Mouse (Mus musculus) brain, adult 10 weeks (tissue): ENCODE results near the gene Ggt5. TPM values are rescaled to one million over a fixed set of nuclear protein-coding genes. Genes with fewer than 3 reads are reported as not detected.

Experiments used
- polyA plus RNA-seq: library from polyadenylated mRNA; stranded (reverse); fragments of 350-450 nt; fragmentation: Illumina TruSeq; extraction: RNeasy Lipid Tissue Mini Kit (QIAGEN cat#74804); gene quantifications from one replicate; pipeline ENCODE4 v1.2.3, GENCODE M21; 2015; ENCODE audit warnings: low read depth, low replicate concordance

Ggt5 gene
- 2.2 TPM for polyA plus RNA-seq

DNA sequence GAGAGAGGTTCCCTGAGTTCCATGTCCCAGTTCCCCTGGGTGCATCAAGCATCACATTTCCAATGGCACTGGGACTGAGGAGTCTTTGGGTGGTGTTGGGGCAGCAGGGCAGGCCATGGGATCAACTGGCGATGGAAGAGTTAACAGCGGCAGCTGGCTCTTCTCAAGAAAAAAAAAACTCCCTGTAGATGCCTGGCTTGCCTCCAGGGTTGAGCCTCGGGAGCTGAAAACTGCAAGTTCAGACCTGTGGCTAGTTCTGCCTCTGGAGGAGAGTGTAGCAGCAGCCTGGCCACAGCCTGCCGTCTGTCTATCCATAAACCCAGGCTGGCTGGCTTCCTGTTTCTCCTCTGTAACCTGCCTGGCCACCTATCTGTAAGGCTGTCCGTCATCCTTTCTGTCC, at the start of gene Ggt5:
Gene Ggt5 (plus strand): TSS at position 212 of the 400 bp plus-strand sequence.

DNA sequence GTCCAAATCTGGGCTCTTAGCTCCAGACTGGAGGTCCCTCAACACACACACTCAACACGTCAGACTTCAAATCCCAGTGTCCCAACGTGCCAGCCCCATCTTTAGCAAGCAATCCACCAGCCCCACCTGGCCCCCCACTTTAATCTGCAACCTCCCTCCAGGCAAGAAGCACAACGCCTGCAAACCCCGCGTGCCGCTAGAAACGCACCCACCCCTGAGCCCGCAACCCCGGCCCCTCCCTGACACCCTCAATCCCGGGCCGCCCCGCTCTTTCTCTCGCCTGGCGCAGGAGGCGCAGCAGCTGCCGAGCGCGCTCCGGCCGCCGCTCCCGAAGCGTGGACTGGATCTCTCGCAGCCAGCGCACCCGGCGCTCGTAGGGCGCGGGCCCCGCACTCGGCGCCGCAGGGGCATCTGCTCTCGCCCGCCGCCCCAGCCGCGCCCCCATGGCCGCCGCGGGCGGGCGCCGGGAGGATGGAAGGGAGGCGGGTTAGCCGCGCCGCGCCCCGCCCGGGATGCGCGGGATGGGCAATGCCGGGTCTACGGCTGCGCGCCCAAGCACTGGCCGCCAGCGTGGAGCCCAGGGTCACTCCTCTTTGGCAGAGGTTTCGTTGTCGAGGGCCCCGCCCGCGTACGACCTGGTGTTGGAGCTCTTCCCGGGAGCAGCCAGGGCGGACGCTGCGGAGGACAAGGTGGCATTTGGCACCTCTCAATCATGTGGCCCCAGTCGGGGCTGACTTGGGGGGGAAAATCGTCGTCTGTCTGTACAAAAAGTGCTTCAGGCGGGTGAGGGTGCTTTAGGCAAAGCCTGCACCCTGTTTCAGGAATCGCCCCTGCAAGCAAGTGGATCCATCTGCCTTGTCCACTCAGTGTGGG, 29.2 kb upstream of the Ggt5 start, which contains the start of gene Lrrc75b:
Gene Lrrc75b (minus strand): TSS at position 655 of the 873 bp plus-strand sequence.

DNA sequence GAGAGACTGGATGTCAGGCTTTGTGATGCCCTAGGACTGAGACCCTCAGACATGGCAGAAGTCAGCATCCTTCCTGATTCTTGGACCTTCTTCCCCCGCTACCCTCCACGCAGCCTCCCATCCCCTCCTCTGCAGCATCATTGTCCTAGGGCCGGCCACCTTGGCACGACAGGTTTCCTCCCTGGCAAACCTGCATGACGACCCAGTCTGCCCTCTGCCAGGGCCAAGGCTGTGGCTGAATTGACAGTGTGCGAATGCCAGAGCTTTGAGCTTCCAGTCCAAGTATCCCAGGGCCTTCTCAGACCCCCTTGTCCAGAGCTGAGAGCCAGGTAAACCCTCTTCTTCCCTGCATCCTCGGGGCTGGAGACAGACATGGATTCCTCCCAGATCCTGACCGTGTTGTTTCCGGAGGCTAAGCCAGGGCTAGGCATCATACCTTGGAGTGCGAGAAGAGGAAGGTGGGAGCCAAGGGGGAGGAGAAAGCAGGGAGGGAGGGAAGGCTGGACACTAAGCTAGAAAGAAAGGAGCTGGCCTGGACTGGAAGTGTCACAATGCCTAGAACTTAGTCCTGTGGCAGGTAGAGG, 28.0 kb upstream of the Ggt5 start, which contains the start of gene Ggt1:
Gene Ggt1 (plus strand): TSS at position 534 of the 584 bp plus-strand sequence.

DNA sequence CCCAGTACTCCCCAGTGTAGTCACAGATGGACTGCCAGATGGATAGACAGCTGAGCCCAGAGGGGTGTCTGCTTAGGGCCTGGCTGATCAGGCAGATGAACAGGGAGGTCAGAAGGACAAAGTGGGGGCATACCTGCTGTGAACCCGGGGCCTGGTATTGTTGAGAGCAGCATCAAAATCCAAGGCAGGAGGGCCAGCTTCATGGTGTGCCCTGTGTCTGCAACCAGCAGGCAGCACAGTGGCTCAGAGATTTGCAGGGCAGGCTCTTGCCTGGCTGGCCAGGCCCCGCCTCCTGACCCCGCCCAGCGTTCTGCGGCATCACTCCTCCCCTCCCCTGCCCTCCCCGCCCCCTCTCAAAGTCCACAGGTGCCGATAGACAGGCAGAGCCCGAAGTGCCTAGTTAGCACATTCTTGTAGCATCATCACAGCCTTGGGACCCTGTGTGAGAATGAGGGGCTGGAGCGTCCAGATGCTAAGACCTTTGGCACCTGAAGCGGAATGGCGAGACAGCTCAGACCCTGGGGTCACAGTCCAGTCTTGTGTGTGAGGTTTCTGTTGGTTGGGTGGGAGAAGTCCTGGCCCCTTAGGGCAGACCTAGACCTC, 54.7 kb downstream of the Ggt5 start, which contains the start of gene Susd2:
Gene Susd2 (minus strand): TSS at position 268 of the 603 bp plus-strand sequence.

Other genes with a start within 250 kb of the Ggt5 start
- 0.59 TPM for gene Upb1, start 188.2 kb upstream of the Ggt5 start, polyA plus RNA-seq
- gene Snrpd3, start 71.8 kb upstream of the Ggt5 start, polyA plus RNA-seq, result 88.6 TPM
- 20.7 TPM for gene Gucd1, start 71.4 kb upstream of the Ggt5 start, polyA plus RNA-seq
- 12.3 TPM for gene Lrrc75b, start 29.0 kb upstream of the Ggt5 start, polyA plus RNA-seq
- gene Ggt1, start 27.7 kb upstream of the Ggt5 start, polyA plus RNA-seq, result 4.5 TPM
- gene Susd2, start 54.7 kb downstream of the Ggt5 start, polyA plus RNA-seq, result 7.7 TPM
- gene Cabin1, start 175.0 kb downstream of the Ggt5 start, polyA plus RNA-seq, result 29.4 TPM
- 156 TPM for gene Ddt, start 184.1 kb downstream of the Ggt5 start, polyA plus RNA-seq
- not detected for gene Gm20441, start 191.6 kb downstream of the Ggt5 start, polyA plus RNA-seq
- gene Gstt3, start 192.1 kb downstream of the Ggt5 start, polyA plus RNA-seq, result 5.8 TPM
- gene Gstt1, start 209.2 kb downstream of the Ggt5 start, polyA plus RNA-seq, result 28.5 TPM
- gene Gstt4, start 233.2 kb downstream of the Ggt5 start, polyA plus RNA-seq, result not detected
- gene Gstt2, start 248.1 kb downstream of the Ggt5 start, polyA plus RNA-seq, result 4.0 TPM